26 mouse cellular contexts compared by ENCODE assay signal in the genomic region with DNA sequence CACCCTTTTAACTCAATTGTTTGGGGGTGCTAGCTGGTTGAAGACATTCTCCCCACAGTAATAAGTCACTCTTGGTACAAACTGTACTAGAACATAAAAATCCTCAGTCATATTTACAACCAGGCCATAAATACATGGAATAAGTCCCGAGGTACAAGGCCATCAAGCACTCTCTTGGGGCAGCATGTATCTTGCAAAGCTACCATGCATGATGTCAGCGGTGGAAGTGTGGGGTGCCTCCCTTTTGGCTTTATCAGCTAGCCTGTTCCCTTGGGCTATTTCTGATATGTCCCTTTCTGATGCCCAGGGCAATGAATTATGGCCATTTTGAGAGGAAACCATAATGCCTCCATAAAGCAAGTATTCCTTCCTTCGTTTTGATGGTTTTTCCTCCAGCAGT.
"Had no signal": no experiment of that assay in that cellular context is flagged by ENCODE, and none has a peak within 500 bp of the region (broad histone marks: within the 10 kb centered on the region; RNA-seq: fewer than 3 reads in every experiment).

No protein-coding gene starts in this region.

- H3K36me3 ChIP-seq: embryonic facial prominence, embryonic 10.5 days; embryonic facial prominence, embryonic 12.5 days; embryonic facial prominence, embryonic 13.5 days; embryonic facial prominence, embryonic 15.5 days; forebrain, embryonic 10.5 days; forebrain, embryonic 12.5 days; forebrain, embryonic 15.5 days had no signal

- H3K27me3 ChIP-seq: embryonic facial prominence, embryonic 12.5 days; embryonic facial prominence, embryonic 13.5 days; embryonic facial prominence, embryonic 15.5 days; forebrain, embryonic 12.5 days; forebrain, embryonic 13.5 days; forebrain, embryonic 15.5 days had no signal

- H3K9me3 ChIP-seq: embryonic facial prominence, embryonic 10.5 days; embryonic facial prominence, embryonic 12.5 days; embryonic facial prominence, embryonic 13.5 days; embryonic facial prominence, embryonic 15.5 days; forebrain, embryonic 12.5 days; forebrain, embryonic 13.5 days; forebrain, embryonic 15.5 days had no signal

- H3K9ac ChIP-seq: embryonic facial prominence, embryonic 12.5 days; embryonic facial prominence, embryonic 13.5 days; embryonic facial prominence, embryonic 15.5 days; forebrain, embryonic 12.5 days; forebrain, embryonic 13.5 days; forebrain, embryonic 15.5 days; forebrain, postnatal 0 days had no signal

- H3K27ac ChIP-seq: embryonic facial prominence, embryonic 10.5 days; embryonic facial prominence, embryonic 12.5 days; embryonic facial prominence, embryonic 13.5 days; embryonic facial prominence, embryonic 15.5 days; forebrain, embryonic 10.5 days; forebrain, embryonic 12.5 days; forebrain, embryonic 13.5 days; forebrain, embryonic 15.5 days; gastrocnemius, adult 2 months; heart, adult 2 months had no signal

- ATAC-seq: forebrain, embryonic 13.5 days; forebrain, embryonic 14.5 days; forebrain, embryonic 15.5 days; forebrain, embryonic 16.5 days; forebrain, postnatal 0 days had no signal

- DNase-seq: cerebellum, adult 9-10 months; cerebellum, adult 9-11 months; cerebellum, postnatal 10 days; cerebellum, postnatal 14 days; cerebellum, postnatal 25 days; cerebellum, postnatal 36 days; embryo, embryonic 11 days; forebrain, postnatal 0 days; gastrocnemius, adult 2 months; gastrocnemius, postnatal 10 days; gastrocnemius, postnatal 14 days; gastrocnemius, postnatal 25 days; gastrocnemius, postnatal 36 days; heart, adult 18-20 months; heart, adult 2 months had no signal

- H3K4me1 ChIP-seq: embryonic facial prominence, embryonic 15.5 days; forebrain, embryonic 12.5 days; forebrain, embryonic 13.5 days; forebrain, embryonic 15.5 days had no signal

- H3K4me3 ChIP-seq: embryonic facial prominence, embryonic 10.5 days; embryonic facial prominence, embryonic 12.5 days; embryonic facial prominence, embryonic 13.5 days; embryonic facial prominence, embryonic 15.5 days; erythroblast, embryonic 14.5 days; forebrain, embryonic 10.5 days; forebrain, embryonic 12.5 days; forebrain, embryonic 13.5 days; forebrain, embryonic 15.5 days; gastrocnemius, adult 2 months; heart, adult 2 months had no signal

- H3K4me2 ChIP-seq: embryonic facial prominence, embryonic 12.5 days; embryonic facial prominence, embryonic 13.5 days; embryonic facial prominence, embryonic 15.5 days; forebrain, embryonic 12.5 days; forebrain, embryonic 13.5 days; forebrain, embryonic 15.5 days had no signal
